Mouse (Mus musculus) right cerebral cortex, adult 18-20 months (tissue): ENCODE data around the gene Gdpgp1.

Experiments
- DNase-seq: peaks from one replicate; pipeline ENCODE4 v3.0.0; 2022; ENCODE audit warnings: mixed read lengths

The Gdpgp1 gene

DNA sequence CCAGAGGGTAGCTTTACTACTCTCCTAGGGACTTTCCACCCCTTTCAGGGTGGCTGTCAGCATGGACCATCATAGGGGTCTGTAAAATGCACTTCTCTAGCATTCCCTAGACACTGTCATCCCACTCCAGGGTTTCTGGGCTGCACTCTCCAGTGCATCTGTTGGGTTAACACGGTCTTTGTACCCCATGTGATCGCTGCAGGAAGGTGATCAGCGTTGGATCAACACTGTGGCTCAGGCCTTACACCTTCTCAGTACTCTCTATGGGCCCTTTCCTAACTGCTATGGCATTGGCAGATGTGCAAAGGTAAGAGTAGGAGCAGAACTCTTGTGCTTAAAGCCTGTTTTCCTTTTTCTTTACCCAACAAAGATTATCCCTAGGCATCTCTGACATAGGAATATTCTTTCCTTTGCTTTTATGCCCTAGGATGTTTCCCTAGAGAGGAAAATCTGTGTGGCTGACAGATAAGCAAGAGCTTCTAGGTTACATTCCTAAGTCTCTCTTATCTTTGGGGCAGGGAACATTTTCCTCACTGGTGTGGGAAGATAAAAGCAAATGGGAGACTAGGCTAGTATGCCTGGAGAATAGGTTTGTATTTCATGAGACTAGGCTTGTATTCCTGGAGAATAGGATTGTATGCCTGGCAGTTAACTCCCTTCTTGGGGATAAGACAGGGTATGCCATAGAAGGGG lies 50.7 kb downstream of the Gdpgp1 start:
- no peak for DNase-seq

- no peak for DNase-seq
Measured at GRCm38 (mm10) chr7:80284391-80284790, 51.7 kb downstream of the Gdpgp1 start.

DNA sequence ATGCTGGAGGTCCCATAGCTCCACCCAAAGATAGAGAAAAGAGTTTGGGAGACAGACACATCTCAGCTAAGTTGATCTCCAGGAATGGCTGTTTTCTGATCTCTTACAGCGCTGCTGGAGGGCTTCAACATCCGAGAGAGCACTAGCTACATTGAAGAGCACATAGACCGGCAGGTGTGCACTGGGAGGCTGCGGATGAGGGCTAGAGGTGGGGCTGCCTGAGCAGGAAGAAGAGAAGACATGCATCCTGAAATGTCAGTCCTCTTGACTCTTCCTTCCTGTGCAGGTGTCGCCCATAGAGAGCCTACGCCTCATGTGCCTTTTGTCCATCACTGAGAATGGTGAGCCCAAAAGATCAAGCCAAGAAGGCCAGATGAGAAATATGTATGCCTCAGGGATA lies 53.1 kb downstream of the Gdpgp1 start:
- DNase-seq, result no peak

GRCm38 (mm10) chr7:80287736-80288135 lies 55.1 kb downstream of the Gdpgp1 start:
- no peak for DNase-seq
